Mouse (Mus musculus): Measurements from ENCODE around the gene Camta1. TPM values are rescaled to one million over a fixed set of nuclear protein-coding genes. Genes with fewer than 3 reads are reported as not detected.
"Not testable (repeated sequence)": the region's sequence is repeated elsewhere in the genome, so short reads cannot be mapped to it uniquely, and the experiment has no call there.

Gene Camta1
- polyA plus RNA-seq, 1 experiment: 155 TPM

DNA sequence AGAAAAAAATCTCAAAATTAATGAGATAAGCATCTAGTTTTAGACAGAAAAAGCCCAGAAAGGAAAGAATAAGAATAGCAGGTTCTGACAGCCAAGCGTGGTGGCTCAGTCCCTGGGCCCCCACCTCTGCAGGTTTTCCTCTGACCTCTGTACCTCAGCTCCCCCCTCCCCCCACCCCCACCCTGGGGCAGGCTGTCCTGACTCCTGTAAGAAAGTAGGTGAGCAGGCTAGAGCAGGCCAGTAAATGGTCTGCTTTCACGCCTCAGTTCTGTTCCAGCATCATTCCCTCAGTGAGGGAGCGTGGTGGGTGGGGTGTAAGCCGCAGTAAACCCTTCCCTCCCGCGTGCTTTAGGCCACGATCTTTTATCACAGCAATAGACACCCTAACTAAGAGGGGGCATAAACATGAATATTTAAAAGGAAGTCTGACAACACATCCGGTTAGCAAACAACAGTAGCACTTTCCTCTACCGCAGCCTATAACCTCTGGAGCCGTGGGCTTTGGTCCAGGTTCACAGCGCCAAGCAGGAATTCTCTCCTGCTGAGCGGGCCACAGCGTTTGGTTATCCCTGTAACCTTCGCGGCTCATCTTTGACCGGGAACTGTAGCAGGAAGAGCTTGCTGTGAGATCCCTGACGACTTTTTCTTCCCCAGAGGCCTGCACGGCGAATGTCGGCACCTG is 972.3 kb downstream of the Camta1 start:
- TF ChIP-seq CTCF (IDR thresholded peaks at IDR 0.05; ENCODE audit: borderline replicate concordance, insufficient read depth, low read depth, low read length): no peak
- no peak for TF ChIP-seq POLR2A (IDR thresholded peaks at IDR 0.05; ENCODE audit: borderline replicate concordance, insufficient read depth, low read length)
- Histone ChIP-seq H3K27ac (ENCODE audit: insufficient read depth, low read length) (no peak overlapping the region), H3K4me1 (ENCODE audit: control insufficient read depth, insufficient read depth, low read length) (peaks cover 15% of the 10 kb centered on the region), H3K27me3 (ENCODE audit: control insufficient read depth, insufficient read depth, low read length) (no peaks in the 10 kb centered on the region), H3K4me3 (replicated peaks; ENCODE audit: insufficient read depth, low read depth, low read length) (peak overlapping the region; percentile 19)
- 18% methylated on average over 20 of the region's 20 CpGs for WGBS
- no peak for DNase-seq

DNA sequence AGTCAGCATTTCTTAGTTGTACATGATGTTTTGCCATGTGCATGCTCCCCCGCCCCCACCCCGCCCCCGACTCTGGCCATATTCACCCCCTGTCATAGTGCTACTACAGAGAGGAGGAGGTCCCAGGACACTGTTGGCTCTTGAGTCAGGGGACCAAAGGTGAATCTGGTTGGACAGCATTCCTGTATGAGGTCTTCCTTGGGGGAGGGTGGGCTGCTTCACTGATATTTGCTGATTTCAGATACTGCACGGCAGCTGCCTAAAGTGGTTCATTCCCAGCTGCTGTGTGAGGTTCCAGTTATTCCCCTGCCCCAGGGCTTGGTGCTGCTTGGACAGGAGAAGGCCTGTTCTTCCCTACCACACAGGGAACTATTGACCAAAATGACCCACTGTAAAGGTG is 973.2 kb downstream of the Camta1 start:
- H3K27ac ChIP-seq (ENCODE audit: insufficient read depth, low read length): no peak overlapping the region
- no peak for DNase-seq
- TF ChIP-seq POLR2A (IDR thresholded peaks at IDR 0.05; ENCODE audit: borderline replicate concordance, insufficient read depth, low read length) (no peak), CTCF (IDR thresholded peaks at IDR 0.05; ENCODE audit: borderline replicate concordance, insufficient read depth, low read depth, low read length) (no peak)
- 89% methylated on average over 4 of the region's 4 CpGs for WGBS
- peaks cover 12% of the 10 kb centered on the region for H3K4me1 ChIP-seq (ENCODE audit: control insufficient read depth, insufficient read depth, low read length)
- H3K27me3 ChIP-seq (ENCODE audit: control insufficient read depth, insufficient read depth, low read length): no peaks in the 10 kb centered on the region
- H3K4me3 ChIP-seq (replicated peaks; ENCODE audit: insufficient read depth, low read depth, low read length): no peak overlapping the region

GRCm38 (mm10) chr4:150887903-150888302 is 973.8 kb downstream of the Camta1 start:
- Histone ChIP-seq H3K4me1 (ENCODE audit: control insufficient read depth, insufficient read depth, low read length) (peaks cover 12% of the 10 kb centered on the region), H3K4me3 (replicated peaks; ENCODE audit: insufficient read depth, low read depth, low read length) (no peak overlapping the region), H3K27me3 (ENCODE audit: control insufficient read depth, insufficient read depth, low read length) (no peaks in the 10 kb centered on the region), H3K27ac (ENCODE audit: insufficient read depth, low read length) (no peak overlapping the region)
- no peak for DNase-seq
- TF ChIP-seq POLR2A (IDR thresholded peaks at IDR 0.05; ENCODE audit: borderline replicate concordance, insufficient read depth, low read length): no peak
- no peak for TF ChIP-seq CTCF (IDR thresholded peaks at IDR 0.05; ENCODE audit: borderline replicate concordance, insufficient read depth, low read depth, low read length)
- 91% methylated on average over 5 of the region's 5 CpGs for WGBS

GRCm38 (mm10) chr4:150882632-150883031 is 979.0 kb downstream of the Camta1 start:
- Histone ChIP-seq H3K4me1 (ENCODE audit: control insufficient read depth, insufficient read depth, low read length) (no peaks in the 10 kb centered on the region), H3K27ac (ENCODE audit: insufficient read depth, low read length) (no peak overlapping the region), H3K27me3 (ENCODE audit: control insufficient read depth, insufficient read depth, low read length) (no peaks in the 10 kb centered on the region), H3K4me3 (replicated peaks; ENCODE audit: insufficient read depth, low read depth, low read length) (no peak overlapping the region)
- no peak for DNase-seq
- 90% methylated on average over 5 of the region's 5 CpGs for WGBS
- TF ChIP-seq CTCF (IDR thresholded peaks at IDR 0.05; ENCODE audit: borderline replicate concordance, insufficient read depth, low read depth, low read length): no peak
- no peak for TF ChIP-seq POLR2A (IDR thresholded peaks at IDR 0.05; ENCODE audit: borderline replicate concordance, insufficient read depth, low read length)

DNA sequence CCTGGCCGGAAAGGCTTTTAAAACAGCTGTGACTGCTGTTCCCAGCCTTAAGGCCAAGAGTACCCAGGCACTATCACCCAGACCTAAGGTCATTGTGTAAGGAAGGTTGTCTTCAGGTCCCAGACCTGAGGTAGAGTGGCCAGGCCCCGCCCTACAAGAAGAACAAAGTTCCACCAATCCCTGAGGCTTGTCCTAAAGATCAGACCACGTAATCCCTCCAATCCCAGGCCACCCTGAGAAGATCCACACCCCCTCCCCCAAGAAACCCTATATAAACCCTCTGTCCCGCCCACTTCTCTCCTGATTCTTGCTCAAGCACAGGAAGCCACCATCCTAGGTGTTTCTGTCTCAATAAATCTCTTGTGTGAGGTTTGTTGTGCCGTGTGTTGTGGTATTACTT is 981.3 kb downstream of the Camta1 start:
- no peak overlapping the region for H3K27ac ChIP-seq (ENCODE audit: insufficient read depth, low read length)
- H3K4me3 ChIP-seq (replicated peaks; ENCODE audit: insufficient read depth, low read depth, low read length): no peak overlapping the region
- no peak for TF ChIP-seq CTCF (IDR thresholded peaks at IDR 0.05; ENCODE audit: borderline replicate concordance, insufficient read depth, low read depth, low read length)
- no peak for TF ChIP-seq POLR2A (IDR thresholded peaks at IDR 0.05; ENCODE audit: borderline replicate concordance, insufficient read depth, low read length)
- H3K27me3 ChIP-seq (ENCODE audit: control insufficient read depth, insufficient read depth, low read length): no peaks in the 10 kb centered on the region
- H3K4me1 ChIP-seq (ENCODE audit: control insufficient read depth, insufficient read depth, low read length): no peaks in the 10 kb centered on the region
- 84% methylated on average over 5 of the region's 5 CpGs for WGBS
- no peak for DNase-seq

- Histone ChIP-seq H3K27ac (ENCODE audit: insufficient read depth, low read length) (no peak overlapping the region), H3K27me3 (ENCODE audit: control insufficient read depth, insufficient read depth, low read length) (no peaks in the 10 kb centered on the region), H3K4me3 (replicated peaks; ENCODE audit: insufficient read depth, low read depth, low read length) (no peak overlapping the region), H3K4me1 (ENCODE audit: control insufficient read depth, insufficient read depth, low read length) (no peaks in the 10 kb centered on the region)
- WGBS: 98% methylated on average over 22 of the region's 22 CpGs
- no peak for TF ChIP-seq CTCF (IDR thresholded peaks at IDR 0.05; ENCODE audit: borderline replicate concordance, insufficient read depth, low read depth, low read length)
- no peak for DNase-seq
Measured at GRCm38 (mm10) chr4:150879631-150880030, 982.0 kb downstream of the Camta1 start.

DNA sequence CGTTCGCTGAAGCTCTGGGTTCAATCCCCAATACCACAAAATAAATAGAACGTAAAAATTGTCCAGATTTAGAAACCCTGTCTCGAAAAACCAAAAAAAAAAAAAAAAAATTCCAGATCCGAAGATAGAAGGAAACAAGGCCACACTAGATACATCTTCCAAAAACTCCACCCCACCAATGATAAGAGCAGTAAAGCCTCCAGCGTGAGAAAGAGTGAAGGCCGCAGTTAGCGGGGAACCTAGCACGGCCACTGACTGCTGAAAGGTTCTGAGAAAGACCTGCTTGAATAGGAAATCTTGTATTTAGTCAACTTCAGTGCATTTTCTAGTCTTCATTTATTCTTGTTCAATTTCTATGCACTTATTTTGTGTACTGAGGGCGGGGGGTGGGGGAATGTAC is 986.3 kb downstream of the Camta1 start:
- DNase-seq: no peak
- TF ChIP-seq CTCF (IDR thresholded peaks at IDR 0.05; ENCODE audit: borderline replicate concordance, insufficient read depth, low read depth, low read length) (no peak), POLR2A (IDR thresholded peaks at IDR 0.05; ENCODE audit: borderline replicate concordance, insufficient read depth, low read length) (no peak)
- Histone ChIP-seq H3K4me1 (ENCODE audit: control insufficient read depth, insufficient read depth, low read length) (peaks cover 12% of the 10 kb centered on the region), H3K4me3 (replicated peaks; ENCODE audit: insufficient read depth, low read depth, low read length) (no peak overlapping the region), H3K27me3 (ENCODE audit: control insufficient read depth, insufficient read depth, low read length) (no peaks in the 10 kb centered on the region), H3K27ac (ENCODE audit: insufficient read depth, low read length) (no peak overlapping the region)
- 87% methylated on average over 10 of the region's 10 CpGs for WGBS

DNA sequence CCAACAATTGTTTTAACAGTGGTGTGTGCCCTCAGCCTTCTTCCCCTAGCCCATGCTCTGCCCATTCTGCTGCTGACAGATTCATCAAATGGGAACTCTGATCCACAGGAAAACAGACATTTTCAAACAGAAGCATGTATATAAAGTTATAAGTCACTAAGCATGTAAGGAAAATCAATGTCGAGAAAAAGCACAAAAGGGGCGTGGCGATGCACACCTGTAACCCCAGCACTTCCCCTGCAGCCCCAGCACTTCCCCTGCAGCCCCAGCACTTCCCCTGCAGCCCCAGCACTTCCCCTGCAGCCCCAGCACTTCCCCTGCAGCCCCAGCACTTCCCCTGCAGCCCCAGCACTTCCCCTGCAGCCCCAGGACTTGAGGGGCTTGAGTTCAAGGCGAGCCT is 987.3 kb downstream of the Camta1 start:
- not testable (repeated sequence) for DNase-seq; H3K27ac ChIP-seq (ENCODE audit: insufficient read depth, low read length); H3K27me3 ChIP-seq (ENCODE audit: control insufficient read depth, insufficient read depth, low read length); H3K4me3 ChIP-seq (replicated peaks; ENCODE audit: insufficient read depth, low read depth, low read length)
- WGBS: 76% methylated on average over 4 of the region's 4 CpGs
- peaks cover 12% of the 10 kb centered on the region for H3K4me1 ChIP-seq (ENCODE audit: control insufficient read depth, insufficient read depth, low read length)
